8 mouse cellular contexts compared by ENCODE assay signal in genomic region chr1:151342968-151343367, GRCm38 (mm10). TPM values are rescaled to one million over a fixed set of nuclear protein-coding genes. Genes with fewer than 3 reads are reported as not detected.
A peak's percentile ranks its signal among the peaks of the same experiment; 100 is the strongest.
DNase-seq lines count a peak whose midpoint lies in the region; ATAC-seq and TF ChIP-seq lines count a peak whose summit lies in the region.

No protein-coding gene starts in this region.

- no peaks in the 10 kb centered on the region for H3K36me3 ChIP-seq in heart, embryonic 15.5 days
- no peaks in the 10 kb centered on the region for H3K36me3 ChIP-seq in midbrain, embryonic 16.5 days (ENCODE audit: control insufficient read depth, insufficient read depth, low read length)

- H3K9me3 ChIP-seq in heart, embryonic 15.5 days (replicated peaks): no peaks in the 10 kb centered on the region
- H3K9me3 ChIP-seq in midbrain, embryonic 16.5 days (replicated peaks; ENCODE audit: control insufficient read depth, low read length, poor library complexity, severe bottlenecking): no peaks in the 10 kb centered on the region

- no peak for TF ChIP-seq CTCF in bone marrow, adult 2 months (IDR thresholded peaks at IDR 0.05; ENCODE audit: control insufficient read depth, insufficient read depth, low read length)

- intact Hi-C loops in left cerebral cortex, postnatal 36 days (cut with DNase I): loop anchor here (10.0 kb wide), 1 partner anchor 178 kb away; no protein-coding TSS in a partner anchor

- peaks cover 3% of the 10 kb centered on the region; the same call in 1 of the 2 replicates for H3K4me1 ChIP-seq in bone marrow, adult 2 months (ENCODE audit: control insufficient read depth, insufficient read depth, low read length)
- peaks cover 44% of the 10 kb centered on the region for H3K4me1 ChIP-seq in heart, embryonic 15.5 days (replicated peaks)
- peaks cover 24% of the 10 kb centered on the region for H3K4me1 ChIP-seq in midbrain, embryonic 16.5 days (ENCODE audit: control insufficient read depth, insufficient read depth, low read length)

- ATAC-seq in heart, embryonic 15.5 days (replicated peaks; ENCODE audit: insufficient number of reproducible peaks, insufficient read depth, low FRiP score, low read depth): no peak
- ATAC-seq in midbrain, embryonic 16.5 days: no peak
- no peak for ATAC-seq in inflammation-experienced regulatory T-cells, adult 6 months

- H3K9ac ChIP-seq in heart, embryonic 15.5 days: peak overlapping the region; percentile 74; the same call in 1 of the 2 replicates
- H3K9ac ChIP-seq in midbrain, embryonic 16.5 days (ENCODE audit: low read depth, low read length): 0 out of 2 replicates have a peak overlapping the region, but pooled peaks have one; percentile 3

- no peak for TF ChIP-seq POLR2A in bone marrow, adult 2 months (IDR thresholded peaks at IDR 0.05; ENCODE audit: borderline replicate concordance, control insufficient read depth, low read depth, low read length)

- H3K27ac ChIP-seq in bone marrow, adult 2 months (ENCODE audit: control insufficient read depth, insufficient read depth, low read depth, low read length, poor library complexity): peak overlapping the region; percentile 37; the same call in 1 of the 2 replicates
- H3K27ac ChIP-seq in heart, embryonic 15.5 days: peak overlapping the region; percentile 98
- H3K27ac ChIP-seq in midbrain, embryonic 16.5 days (ENCODE audit: low read length): no peak overlapping the region

- H3K27me3 ChIP-seq in heart, embryonic 15.5 days: no peaks in the 10 kb centered on the region
- H3K27me3 ChIP-seq in midbrain, embryonic 16.5 days (ENCODE audit: control insufficient read depth, insufficient read depth, low read depth, low read length): no peaks in the 10 kb centered on the region

- DNase-seq in adrenal gland, postnatal 14 days: peak; percentile 52
- no peak for DNase-seq in adrenal gland, postnatal 25 days
- peak; percentile 65 to 77 for DNase-seq in kidney, postnatal 36 days
- DNase-seq in left cerebral cortex, postnatal 36 days (ENCODE audit: low spot score in 2 of 2): no peak

- peak overlapping the region; percentile 83 for H3K4me2 ChIP-seq in heart, embryonic 15.5 days
- peak overlapping the region; percentile 60; the same call in 1 of the 2 replicates for H3K4me2 ChIP-seq in midbrain, embryonic 16.5 days (ENCODE audit: low read length)

- WGBS in bone marrow, adult 2 months: 4% methylated on average over 6 of the region's 6 CpGs
- WGBS in heart, embryonic 15.5 days: 7% methylated on average over 6 of the region's 6 CpGs
- WGBS in midbrain, embryonic 16.5 days: 28% methylated on average over 6 of the region's 6 CpGs

- H3K4me3 ChIP-seq in bone marrow, adult 2 months (replicated peaks; ENCODE audit: control insufficient read depth, low read depth, low read length): peak overlapping the region; percentile 61
- peak overlapping the region; percentile 90 for H3K4me3 ChIP-seq in heart, embryonic 15.5 days
- peak overlapping the region; percentile 2; the same call in 1 of the 2 replicates for H3K4me3 ChIP-seq in midbrain, embryonic 16.5 days (ENCODE audit: low read depth, low read length)

RNA-seq across cellular contexts. Expression of gene Ivns1abp, which starts 1.3 kb away (rescaled TPM):
- 200 and 309 TPM in 2 replicates for total RNA-seq in adrenal gland, postnatal 14 days (2021)
- total RNA-seq in adrenal gland, postnatal 25 days (2021): 169 and 213 TPM in 2 replicates
- polyA plus RNA-seq in bone marrow, adult 2 months (2011; ENCODE audit: insufficient read depth, insufficient read length, low replicate concordance, missing spikeins): 45.0 and 69.0 TPM in 2 replicates
- 278 and 308 TPM in 2 replicates for polyA plus RNA-seq in heart, embryonic 15.5 days (2015; fragmentation: Nextera tagmentation; extraction: Ambion mirVana)
- 260 and 271 TPM in 2 replicates for polyA plus RNA-seq in midbrain, embryonic 16.5 days (2015; fragmentation: Nextera tagmentation; extraction: Ambion mirVana)
- total RNA-seq in left cerebral cortex, postnatal 36 days (2021): 100 to 1,000 TPM; 123 to 135 TPM
- polyA plus RNA-seq in inflammation-experienced regulatory T-cells, adult 6 months (2017; shearing (Covaris generic)): 100 to 1,000 TPM; 119 to 141 (median 125) TPM

Comparison
In these comparisons a context has a peak if more than half of its experiments do, and no peak if none do; other contexts are left out.
1. DNase-seq: peak in adrenal gland, postnatal 14 days (single experiment) and kidney, postnatal 36 days (2 of 2); none in adrenal gland, postnatal 25 days (single experiment) and left cerebral cortex, postnatal 36 days (0 of 2).
2. H3K4me3 ChIP-seq: peak in every context shown above with its lines; median percentile 90 in heart, embryonic 15.5 days; 61 in bone marrow, adult 2 months; 2 in midbrain, embryonic 16.5 days.